Mouse (Mus musculus) G1E-ER4 (cell line): ENCODE data around the gene Med23. TPM values are rescaled to one million over a fixed set of nuclear protein-coding genes. Genes with fewer than 3 reads are reported as not detected.

Experiments used
- GATA1 ChIP-seq: IDR thresholded peaks from one replicate; pipeline ENCODE4 v1.8.0; 2012; ENCODE audit warnings: low read length, inconsistent platforms
- polyA plus RNA-seq: library from polyadenylated mRNA; stranded (reverse); fragments of >175 nt; gene quantifications from 2 replicates; pipeline ENCODE4 v1.2.3, GENCODE M21; 2012

Med23 gene
- 10.0 and 11.0 TPM in 2 replicates for polyA plus RNA-seq

- no peak for TF ChIP-seq GATA1
Measured at GRCm38 (mm10) chr10:24869760-24870290, at the start of gene Med23. TSS of gene Med23 (plus strand) at chr10:24869986.

- TF ChIP-seq GATA1 = no peak
Measured at GRCm38 (mm10) chr10:24821990-24822676, 47.7 kb upstream of the Med23 start.

DNA sequence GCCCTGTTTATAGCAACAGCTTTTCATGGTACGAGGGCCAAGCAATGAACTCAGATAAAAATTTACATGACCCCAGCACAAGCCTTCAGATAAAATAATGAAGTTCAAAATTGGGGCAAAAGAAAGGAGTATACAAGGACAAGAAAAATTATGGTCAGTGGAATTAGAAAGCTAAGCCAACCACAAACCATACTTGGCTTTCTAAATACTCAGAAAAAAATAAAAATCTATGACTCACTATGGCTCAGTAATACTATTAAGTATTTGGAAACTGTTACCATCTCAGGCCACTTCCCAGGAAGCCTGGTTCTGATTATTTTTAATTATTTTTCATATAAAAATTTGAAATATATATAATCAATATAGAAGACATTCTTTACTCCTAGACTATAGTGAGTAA is 46.9 kb upstream of the Med23 start:
- no peak for TF ChIP-seq GATA1

DNA sequence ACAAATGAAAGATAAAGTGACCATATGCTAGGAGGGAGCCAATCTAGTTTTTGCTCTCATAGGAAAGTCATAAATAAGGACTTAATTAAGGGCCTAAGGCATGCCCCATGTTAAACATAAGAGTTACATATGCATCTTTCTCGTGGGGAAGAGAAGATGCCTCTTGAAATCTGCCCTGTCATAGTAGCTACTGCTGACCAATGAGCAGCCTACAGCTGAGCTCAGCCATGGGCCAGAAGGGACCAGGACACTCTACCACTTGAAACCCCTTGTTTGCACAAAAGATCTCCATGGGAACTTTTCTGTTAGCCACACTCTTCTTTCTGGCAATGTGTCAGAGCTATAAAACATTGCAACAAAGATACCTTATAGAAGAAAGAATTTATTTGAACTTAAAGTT is 46.5 kb upstream of the Med23 start:
- no peak for TF ChIP-seq GATA1

- TF ChIP-seq GATA1 = no peak
Measured at GRCm38 (mm10) chr10:24823697-24824535, 45.9 kb upstream of the Med23 start.

- TF ChIP-seq GATA1 = no peak
Measured at GRCm38 (mm10) chr10:24824621-24825020, 45.2 kb upstream of the Med23 start.

DNA sequence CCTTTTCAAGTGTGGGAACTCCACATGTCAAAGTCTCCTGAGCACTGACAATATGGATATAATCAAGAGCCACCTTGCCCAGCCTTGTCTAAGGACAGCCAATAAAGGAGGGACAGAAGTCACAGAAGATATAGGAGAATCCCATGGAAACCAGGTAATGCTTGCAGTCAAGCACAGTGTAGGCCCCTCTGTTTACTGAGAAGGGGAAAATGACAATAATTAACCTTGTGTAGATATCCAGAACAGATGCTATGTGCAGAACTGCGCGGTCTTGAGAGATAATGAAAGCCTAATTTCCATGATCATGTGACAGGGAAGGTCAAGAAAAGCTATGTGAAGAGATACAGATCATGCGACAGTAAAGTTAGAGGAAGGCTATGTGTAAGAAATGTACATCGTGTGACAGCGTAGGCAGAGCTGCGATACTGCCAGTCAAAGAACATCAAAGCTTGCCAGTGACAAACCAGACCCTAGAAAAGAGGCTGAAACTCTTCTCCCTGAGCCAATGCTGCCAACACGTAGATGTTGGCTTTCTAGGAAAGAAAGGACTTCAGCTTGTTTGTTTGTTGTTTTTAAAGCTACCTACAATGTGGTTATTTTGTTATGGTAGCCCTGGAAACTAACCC is 44.2 kb upstream of the Med23 start:
- no peak for TF ChIP-seq GATA1

GRCm38 (mm10) chr10:24826130-24826529 is 43.7 kb upstream of the Med23 start:
- no peak for TF ChIP-seq GATA1

GRCm38 (mm10) chr10:24828136-24828535 is 41.6 kb upstream of the Med23 start:
- TF ChIP-seq GATA1 = no peak

- no peak for TF ChIP-seq GATA1
Measured at GRCm38 (mm10) chr10:24830448-24830847, 39.3 kb upstream of the Med23 start.

GRCm38 (mm10) chr10:24831377-24832095 is 38.2 kb upstream of the Med23 start:
- no peak for TF ChIP-seq GATA1

- TF ChIP-seq GATA1 = no peak
Measured at GRCm38 (mm10) chr10:24832306-24832705, 37.5 kb upstream of the Med23 start.

GRCm38 (mm10) chr10:24834634-24835371 is 35.0 kb upstream of the Med23 start:
- TF ChIP-seq GATA1 = no peak

DNA sequence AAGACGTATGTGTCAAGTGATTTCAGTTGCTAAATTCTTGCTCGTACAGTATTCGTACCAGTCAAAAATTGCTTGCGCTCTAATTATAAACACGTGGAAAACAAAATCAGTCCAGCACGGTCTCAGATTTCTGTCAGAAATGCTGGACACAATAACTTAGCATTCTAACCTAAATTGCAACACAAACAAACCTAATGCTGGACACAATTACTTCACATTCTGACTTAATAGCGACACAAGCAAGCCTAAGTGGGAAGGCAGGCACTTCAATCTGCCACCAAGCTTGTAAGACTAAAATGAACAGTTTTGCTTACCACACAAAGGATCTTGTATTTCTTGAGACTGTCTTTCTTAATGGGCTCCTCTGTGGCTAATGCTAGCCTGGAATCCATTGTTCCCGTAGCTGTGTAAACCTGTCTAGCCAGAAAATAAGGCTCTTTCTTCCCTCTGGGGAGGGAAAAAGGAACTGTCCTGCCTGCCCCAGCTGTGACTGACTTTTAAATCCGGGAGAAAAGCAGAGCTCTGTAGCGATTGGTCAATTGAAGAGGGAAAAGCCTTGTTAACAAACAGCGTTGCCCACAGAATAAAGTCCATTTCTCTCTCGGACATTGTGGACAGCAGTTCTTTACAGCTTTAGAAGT is 34.0 kb upstream of the Med23 start:
- TF ChIP-seq GATA1 = no peak
